Mouse (Mus musculus): ENCODE measurements around the gene Colgalt2. TPM values are rescaled to one million over a fixed set of nuclear protein-coding genes. Genes with fewer than 3 reads are reported as not detected.
A peak's percentile ranks its signal among the peaks of the same experiment; 100 is the strongest.

The Colgalt2 gene
- total RNA-seq, 4 experiments from 2014 or later = 2.8 to 4.5 (median 3.7) TPM

GRCm38 (mm10) chr1:152537186-152537585 lies 137.6 kb downstream of the Colgalt2 start:
- DNase-seq = no peak

GRCm38 (mm10) chr1:152538817-152539216 lies 139.2 kb downstream of the Colgalt2 start:
- DNase-seq = no peak

- DNase-seq = no peak
Observed at GRCm38 (mm10) chr1:152540304-152540887, 140.8 kb downstream of the Colgalt2 start.

- no peak for DNase-seq
Observed at GRCm38 (mm10) chr1:152542747-152543378, 143.2 kb downstream of the Colgalt2 start.

GRCm38 (mm10) chr1:152543449-152544159 lies 144.0 kb downstream of the Colgalt2 start:
- DNase-seq = no peak

GRCm38 (mm10) chr1:152549061-152549738 lies 149.6 kb downstream of the Colgalt2 start:
- DNase-seq = no peak

GRCm38 (mm10) chr1:152550544-152550943 lies 150.9 kb downstream of the Colgalt2 start:
- DNase-seq = no peak

- DNase-seq = no peak
Observed at GRCm38 (mm10) chr1:152550973-152551372, 151.3 kb downstream of the Colgalt2 start.

- DNase-seq = no peak
Observed at GRCm38 (mm10) chr1:152553912-152554547, 154.4 kb downstream of the Colgalt2 start.

- DNase-seq = peak; percentile 65
Observed at GRCm38 (mm10) chr1:152555944-152556573, 156.4 kb downstream of the Colgalt2 start.

- DNase-seq = peak; percentile 47
Observed at GRCm38 (mm10) chr1:152556576-152557281, 157.1 kb downstream of the Colgalt2 start.

Other genes with a start within 250 kb of the Colgalt2 start
- 10 to 100 TPM; 26.2 to 35.1 (median 29.9) TPM for gene Tsen15, start 13.1 kb upstream of the Colgalt2 start, total RNA-seq (2022)

Measured in adrenal gland, adult 8-10 months (tissue).